In the genomic region with DNA sequence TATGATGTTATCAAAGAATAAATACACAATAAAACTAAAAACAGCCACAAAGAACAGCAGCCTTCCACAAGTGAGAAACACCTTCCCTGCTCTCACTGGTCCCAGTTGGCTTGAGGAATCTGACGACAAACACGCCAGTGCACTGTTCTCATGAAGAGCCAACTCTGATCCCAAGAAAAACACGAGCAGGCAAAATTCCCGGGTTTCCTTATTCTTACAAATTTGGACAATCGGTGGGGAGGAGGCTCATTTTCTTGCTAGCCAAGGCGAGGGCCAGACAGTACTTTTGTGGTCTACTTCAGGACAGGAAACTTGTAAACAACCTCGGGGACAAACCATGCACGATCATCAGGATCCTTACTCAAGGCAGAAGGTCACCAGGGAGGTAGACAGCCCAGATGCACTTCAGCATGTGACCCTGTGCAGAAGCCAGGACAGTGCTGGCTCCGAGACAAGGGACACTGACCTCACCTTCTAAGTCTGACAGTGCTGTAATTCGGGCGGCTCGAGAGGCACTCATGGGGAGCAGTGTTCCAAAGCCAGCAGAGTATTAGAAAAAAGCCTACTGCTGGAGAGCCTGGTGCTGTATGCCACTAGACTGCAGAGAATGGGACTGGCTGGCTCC, we compare ENCODE assay signal across 8 mouse cellular contexts.
DNase-seq lines count a peak whose midpoint lies in the region; ATAC-seq lines count a peak whose summit lies in the region.

No protein-coding gene starts in this region.

- no peaks in the 10 kb centered on the region for H3K27me3 ChIP-seq in neural tube, embryonic 13.5 days
- H3K27me3 ChIP-seq in heart, embryonic 10.5 days (ENCODE audit: insufficient read depth, poor library complexity, severe bottlenecking), result no peaks in the 10 kb centered on the region
- no peaks in the 10 kb centered on the region for H3K27me3 ChIP-seq in limb, embryonic 13.5 days
- H3K27me3 ChIP-seq in stomach, embryonic 15.5 days (replicated peaks), result no peaks in the 10 kb centered on the region

- peaks cover 26% of the 10 kb centered on the region for H3K4me1 ChIP-seq in neural tube, embryonic 13.5 days (replicated peaks)
- H3K4me1 ChIP-seq in heart, embryonic 10.5 days, result peaks cover 72% of the 10 kb centered on the region
- H3K4me1 ChIP-seq in limb, embryonic 13.5 days, result peaks cover 58% of the 10 kb centered on the region
- peaks cover 30% of the 10 kb centered on the region for H3K4me1 ChIP-seq in stomach, embryonic 15.5 days

- peak overlapping the region; percentile 1; the same call in 1 of the 2 replicates for H3K27ac ChIP-seq in neural tube, embryonic 13.5 days (replicated peaks)
- H3K27ac ChIP-seq in heart, embryonic 10.5 days, result peak overlapping the region; percentile 90
- H3K27ac ChIP-seq in limb, embryonic 13.5 days, result peak overlapping the region; percentile 58; the same call in 1 of the 2 replicates
- H3K27ac ChIP-seq in stomach, embryonic 15.5 days, result peak overlapping the region; percentile 42

- WGBS in neural tube, embryonic 13.5 days, result 87% methylated on average over 12 of the region's 12 CpGs
- 59% methylated on average over 12 of the region's 12 CpGs for WGBS in heart, embryonic 10.5 days
- 72% methylated on average over 12 of the region's 12 CpGs for WGBS in limb, embryonic 13.5 days
- 69% methylated on average over 12 of the region's 12 CpGs for WGBS in stomach, embryonic 15.5 days

- ATAC-seq in neural tube, embryonic 13.5 days (ENCODE audit: low read depth), result no peak
- ATAC-seq in limb, embryonic 13.5 days (ENCODE audit: low FRiP score, low read depth), result no peak
- no peak for ATAC-seq in stomach, embryonic 15.5 days (ENCODE audit: insufficient read depth, low FRiP score, low read depth)

- no peaks in the 10 kb centered on the region for H3K9me3 ChIP-seq in neural tube, embryonic 13.5 days
- H3K9me3 ChIP-seq in heart, embryonic 10.5 days, result no peaks in the 10 kb centered on the region
- no peaks in the 10 kb centered on the region for H3K9me3 ChIP-seq in limb, embryonic 13.5 days
- no peaks in the 10 kb centered on the region for H3K9me3 ChIP-seq in stomach, embryonic 15.5 days

- H3K36me3 ChIP-seq in neural tube, embryonic 13.5 days, result peaks cover 9% of the 10 kb centered on the region
- H3K36me3 ChIP-seq in heart, embryonic 10.5 days, result peaks cover 59% of the 10 kb centered on the region
- peaks cover 71% of the 10 kb centered on the region for H3K36me3 ChIP-seq in limb, embryonic 13.5 days
- 0 out of 2 replicates have a peak, but pooled peaks cover 9% of the 10 kb centered on the region for H3K36me3 ChIP-seq in stomach, embryonic 15.5 days

- H3K4me2 ChIP-seq in neural tube, embryonic 13.5 days, result no peak overlapping the region
- no peak overlapping the region for H3K4me2 ChIP-seq in limb, embryonic 13.5 days (replicated peaks)
- H3K4me2 ChIP-seq in stomach, embryonic 15.5 days, result no peak overlapping the region

- no peak for DNase-seq in neural tube, embryonic 10.5 days (ENCODE audit: extremely low spot score, low spot score)
- peak; percentile 78 for DNase-seq in heart, embryonic 10.5 days (ENCODE audit: low spot score)
- no peak for DNase-seq in thymus, adult 18-20 months
- no peak for DNase-seq in thymus, postnatal 36 days
- DNase-seq in cerebellum, adult 9-10 months, result no peak

- H3K4me3 ChIP-seq in neural tube, embryonic 13.5 days, result no peak overlapping the region
- H3K4me3 ChIP-seq in heart, embryonic 10.5 days, result no peak overlapping the region
- no peak overlapping the region for H3K4me3 ChIP-seq in limb, embryonic 13.5 days
- H3K4me3 ChIP-seq in stomach, embryonic 15.5 days (replicated peaks), result no peak overlapping the region

- H3K9ac ChIP-seq in neural tube, embryonic 13.5 days, result no peak overlapping the region
- no peak overlapping the region for H3K9ac ChIP-seq in limb, embryonic 13.5 days
- no peak overlapping the region for H3K9ac ChIP-seq in stomach, embryonic 15.5 days

Comparison
In these comparisons a context has a peak if more than half of its experiments do, and no peak if none do; other contexts are left out.
1. H3K27ac ChIP-seq: peak in every context shown above with its lines; median percentile 90 in heart, embryonic 10.5 days; 58 in limb, embryonic 13.5 days; 42 in stomach, embryonic 15.5 days; 1 in neural tube, embryonic 13.5 days.